Mouse (Mus musculus) spleen, adult 18-20 months (tissue): ENCODE results near the gene Sdhd.
"Not testable (repeated sequence)": the region's sequence is repeated elsewhere in the genome, so short reads cannot be mapped to it uniquely, and the experiment has no call there.

Source experiments
- DNase-seq, 2 experiments: peaks; one replicate each; pipeline ENCODE4 v3.0.0; 2022; ENCODE audit warnings: mixed read lengths in 2 of 2

Gene Sdhd

GRCm38 (mm10) chr9:50603189-50603997, at the start of gene Sdhd, which contains the start of gene Timm8b:
Gene Sdhd, minus strand, starts transcription at chr9:50603812.
Gene Timm8b, plus strand, starts transcription at chr9:50603910.
- peak; percentile 85 to 87 for DNase-seq

GRCm38 (mm10) chr9:50650503-50650902, 46.9 kb upstream of the Sdhd start:
- no peak for DNase-seq

- no peak for DNase-seq
Observed at GRCm38 (mm10) chr9:50646826-50647370, 43.3 kb upstream of the Sdhd start.

GRCm38 (mm10) chr9:50634270-50634669, 30.7 kb upstream of the Sdhd start:
- no peak for DNase-seq

GRCm38 (mm10) chr9:50633059-50633458, 29.4 kb upstream of the Sdhd start:
- no peak for DNase-seq

GRCm38 (mm10) chr9:50632016-50632688, 28.5 kb upstream of the Sdhd start:
- DNase-seq = no peak

GRCm38 (mm10) chr9:50630903-50631302, 27.3 kb upstream of the Sdhd start:
- not testable (repeated sequence) for DNase-seq

- no peak for DNase-seq
Observed at GRCm38 (mm10) chr9:50617794-50618330, 14.2 kb upstream of the Sdhd start.

- peak; percentile 74 to 87 for DNase-seq
Observed at GRCm38 (mm10) chr9:50616766-50617603, 13.4 kb upstream of the Sdhd start, which contains the start of the genes Pih1d2 and Nkapd1. Gene Pih1d2, plus strand, starts transcription at chr9:50617321. Gene Nkapd1, minus strand, starts transcription at chr9:50617464.

GRCm38 (mm10) chr9:50616161-50616560, 12.5 kb upstream of the Sdhd start:
- no peak for DNase-seq

- no peak for DNase-seq
Observed at GRCm38 (mm10) chr9:50612115-50612514, 8.5 kb upstream of the Sdhd start.

GRCm38 (mm10) chr9:50604338-50604737, 726 bp upstream of the Sdhd start:
- no peak for DNase-seq

- DNase-seq = no peak
Observed at GRCm38 (mm10) chr9:50603998-50604324, 349 bp upstream of the Sdhd start.

GRCm38 (mm10) chr9:50602055-50602845, 1.4 kb downstream of the Sdhd start:
- DNase-seq = no peak

- DNase-seq = no peak
Observed at GRCm38 (mm10) chr9:50601536-50601935, 2.1 kb downstream of the Sdhd start.

- no peak for DNase-seq
Observed at GRCm38 (mm10) chr9:50596973-50597372, 6.6 kb downstream of the Sdhd start.

- no peak for DNase-seq
Observed at GRCm38 (mm10) chr9:50594794-50595417, 8.7 kb downstream of the Sdhd start.

GRCm38 (mm10) chr9:50593544-50593943, 10.1 kb downstream of the Sdhd start:
- DNase-seq = peak; percentile 14 to 51

GRCm38 (mm10) chr9:50592955-50593354, 10.7 kb downstream of the Sdhd start:
- no peak for DNase-seq

- DNase-seq = no peak
Observed at GRCm38 (mm10) chr9:50590856-50591518, 12.6 kb downstream of the Sdhd start.

- DNase-seq = no peak
Observed at GRCm38 (mm10) chr9:50586955-50587354, 16.7 kb downstream of the Sdhd start.
